Mouse (Mus musculus) ES-Bruce4 (cell line): ENCODE measurements around the gene Pex3. TPM values are rescaled to one million over a fixed set of nuclear protein-coding genes. Genes with fewer than 3 reads are reported as not detected.
A peak's percentile ranks its signal among the peaks of the same experiment; 100 is the strongest.

Experiments used
- H3K27ac ChIP-seq: 2 replicates; pipeline ENCODE4 v1.5.1; 2012; ENCODE audit warnings: low read length, inconsistent platforms; ENCODE audit not compliant: insufficient read depth
- H3K27me3 ChIP-seq: 2 replicates; pipeline ENCODE4 v1.6.1; 2012; ENCODE audit warnings: mild to moderate bottlenecking, low read length, inconsistent platforms; ENCODE audit not compliant: control insufficient read depth, poor library complexity, insufficient read depth, severe bottlenecking
- H3K36me3 ChIP-seq: 2 replicates; pipeline ENCODE4 v1.6.1; 2012; ENCODE audit warnings: inconsistent platforms, mild to moderate bottlenecking, low read length, moderate library complexity; ENCODE audit not compliant: control insufficient read depth, poor library complexity, insufficient read depth, severe bottlenecking
- H3K4me1 ChIP-seq: one replicate; pipeline ENCODE4 v1.8.1; 2011; ENCODE audit warnings: low read length; ENCODE audit not compliant: control insufficient read depth, insufficient read depth
- H3K4me3 ChIP-seq: 2 replicates; pipeline ENCODE4 v1.5.1; 2011; ENCODE audit warnings: low read depth, mild to moderate bottlenecking, low read length
- H3K9ac ChIP-seq: 2 replicates; pipeline ENCODE4 v1.6.1; 2012; ENCODE audit warnings: low read depth, mild to moderate bottlenecking, inconsistent platforms; ENCODE audit not compliant: poor library complexity, severe bottlenecking
- H3K9me3 ChIP-seq: replicated peaks from 2 replicates; pipeline ENCODE4 v1.6.1; 2012; ENCODE audit warnings: mild to moderate bottlenecking, low read length, inconsistent platforms; ENCODE audit not compliant: control insufficient read depth, poor library complexity, insufficient read depth, severe bottlenecking
- CTCF ChIP-seq: IDR thresholded peaks from one replicate; pipeline ENCODE4 v1.8.1; 2011; ENCODE audit warnings: low read depth, low read length
- EP300 ChIP-seq: IDR thresholded peaks from 2 replicates; pipeline ENCODE4 v1.6.1; 2011; ENCODE audit warnings: low read depth, low read length; ENCODE audit not compliant: insufficient read depth
- POLR2A ChIP-seq: IDR thresholded peaks from one replicate; pipeline ENCODE4 v1.8.1; 2011; ENCODE audit warnings: low read length; ENCODE audit not compliant: insufficient read depth
- polyA plus RNA-seq: library from polyadenylated mRNA; stranded (reverse); fragments of >200 nt; gene quantifications from 2 replicates; pipeline ENCODE4 v1.2.4, GENCODE M21; 2011; ENCODE audit warnings: low read depth; ENCODE audit not compliant: missing spikeins, insufficient read depth, insufficient read length

Pex3 gene
- polyA plus RNA-seq, 1 experiment = 19.0 TPM

- H3K4me3 ChIP-seq = no peak overlapping the region
- no peaks in the 10 kb centered on the region for H3K36me3 ChIP-seq
- H3K27ac ChIP-seq = no peak overlapping the region
- H3K9ac ChIP-seq = no peak overlapping the region
- no peaks in the 10 kb centered on the region for H3K4me1 ChIP-seq
- no peaks in the 10 kb centered on the region for H3K27me3 ChIP-seq
- TF ChIP-seq CTCF = no peak
- TF ChIP-seq POLR2A = no peak
- TF ChIP-seq EP300 = no peak
- H3K9me3 ChIP-seq = no peaks in the 10 kb centered on the region
These were observed 58.8 kb downstream of the Pex3 start for GRCm38 (mm10) chr10:13493978-13494686.

DNA sequence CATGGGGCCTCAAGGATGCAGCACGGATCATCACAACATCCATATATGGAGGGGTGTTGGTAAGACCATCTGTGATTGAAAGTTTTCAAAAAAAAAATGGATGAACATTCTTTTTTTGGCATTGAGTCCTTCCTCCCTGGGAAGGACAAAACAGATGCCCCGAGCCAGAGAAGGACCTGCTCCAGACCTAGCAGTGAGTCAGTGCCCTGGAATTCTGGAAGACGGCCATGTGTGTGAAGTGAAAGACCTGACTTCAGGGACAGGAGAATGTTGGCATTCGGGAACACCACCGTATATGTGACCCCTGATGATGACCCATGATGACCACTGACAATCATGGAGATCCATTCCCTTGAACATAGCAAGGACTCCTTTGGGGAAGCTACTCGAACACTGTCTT lies 63.3 kb downstream of the Pex3 start:
- Histone ChIP-seq H3K4me1 (no peaks in the 10 kb centered on the region), H3K4me3 (no peak overlapping the region), H3K27ac (no peak overlapping the region), H3K9me3 (no peaks in the 10 kb centered on the region), H3K36me3 (no peaks in the 10 kb centered on the region), H3K27me3 (peaks cover 2% of the 10 kb centered on the region; the same call in 1 of the 2 replicates), H3K9ac (no peak overlapping the region)
- TF ChIP-seq POLR2A = no peak
- no peak for TF ChIP-seq CTCF
- no peak for TF ChIP-seq EP300

DNA sequence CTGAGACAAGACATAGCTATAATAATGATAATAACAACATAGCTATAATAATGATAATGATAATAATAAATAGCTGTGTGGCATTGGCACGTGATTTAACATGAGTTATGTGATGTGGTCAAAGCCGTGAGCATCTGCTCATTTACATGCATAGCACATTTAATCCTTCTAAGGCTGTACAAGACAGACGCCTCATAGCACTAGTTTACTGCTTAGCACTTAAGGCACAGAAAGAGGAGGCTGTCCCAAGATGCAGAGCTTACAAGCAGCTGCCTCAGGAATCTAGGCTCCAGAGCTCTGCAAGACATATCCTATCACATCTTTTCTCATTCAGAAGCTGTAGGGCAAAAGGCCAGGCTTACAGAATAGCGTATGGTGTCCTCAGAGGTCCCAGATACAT lies 67.0 kb downstream of the Pex3 start:
- H3K4me3 ChIP-seq = no peak overlapping the region
- TF ChIP-seq POLR2A = no peak
- TF ChIP-seq EP300 = no peak
- no peak for TF ChIP-seq CTCF
- H3K36me3 ChIP-seq = no peaks in the 10 kb centered on the region
- H3K27ac ChIP-seq = no peak overlapping the region
- no peaks in the 10 kb centered on the region for H3K9me3 ChIP-seq
- no peaks in the 10 kb centered on the region for H3K4me1 ChIP-seq
- H3K9ac ChIP-seq = no peak overlapping the region
- H3K27me3 ChIP-seq = peaks cover 2% of the 10 kb centered on the region; the same call in 1 of the 2 replicates

DNA sequence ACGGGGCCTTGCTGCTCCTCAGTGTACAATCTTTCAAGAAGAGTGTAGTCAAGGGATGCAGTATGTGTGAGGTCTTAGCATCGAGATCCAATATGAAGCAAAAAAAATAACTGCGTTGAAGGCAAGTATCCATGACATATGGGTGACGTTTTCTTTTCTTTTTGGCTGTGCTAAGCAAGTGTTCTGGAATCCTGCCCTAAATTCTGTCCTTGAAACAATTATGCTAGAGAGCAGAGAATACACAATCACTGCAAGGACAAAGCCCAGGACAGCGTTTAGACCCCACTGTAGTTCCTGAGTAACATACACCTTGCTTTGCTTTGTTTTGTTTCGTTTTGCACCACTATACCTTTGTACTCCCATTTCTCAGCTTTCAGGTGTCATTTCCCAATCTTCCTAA lies 73.6 kb downstream of the Pex3 start:
- no peak overlapping the region for H3K4me3 ChIP-seq
- H3K36me3 ChIP-seq = no peaks in the 10 kb centered on the region
- H3K27me3 ChIP-seq = no peaks in the 10 kb centered on the region
- TF ChIP-seq POLR2A = no peak
- H3K9me3 ChIP-seq = no peaks in the 10 kb centered on the region
- H3K27ac ChIP-seq = no peak overlapping the region
- no peaks in the 10 kb centered on the region for H3K4me1 ChIP-seq
- no peak overlapping the region for H3K9ac ChIP-seq

DNA sequence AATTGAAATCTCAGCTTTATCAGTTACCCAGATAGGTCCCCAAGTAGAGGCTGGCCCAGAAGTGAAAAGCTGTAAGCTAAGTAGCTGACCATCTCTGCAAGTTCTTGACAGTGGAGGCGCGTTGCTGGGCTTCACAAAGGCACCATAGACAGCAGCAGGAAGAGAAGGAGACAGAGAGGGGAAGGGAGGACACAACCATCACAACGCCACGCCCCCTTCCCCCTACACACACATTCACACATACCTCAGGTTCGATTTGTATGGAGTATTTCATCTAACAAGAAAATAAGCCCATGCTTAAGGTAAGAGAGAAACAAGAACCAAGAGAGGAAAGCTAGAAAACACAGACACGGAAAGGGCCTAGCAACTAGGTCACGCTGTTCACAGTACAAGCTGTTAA lies 77.8 kb downstream of the Pex3 start:
- Histone ChIP-seq H3K4me1 (no peaks in the 10 kb centered on the region), H3K27ac (no peak overlapping the region), H3K9ac (no peak overlapping the region), H3K9me3 (no peaks in the 10 kb centered on the region), H3K27me3 (peaks cover 7% of the 10 kb centered on the region), H3K4me3 (no peak overlapping the region), H3K36me3 (no peaks in the 10 kb centered on the region)
- TF ChIP-seq POLR2A (no peak), EP300 (no peak), CTCF (no peak)

- peak overlapping the region; percentile 70 for H3K4me3 ChIP-seq
- H3K9ac ChIP-seq = peak overlapping the region; percentile 76; the same call in 1 of the 2 replicates
- H3K27me3 ChIP-seq = peaks cover 7% of the 10 kb centered on the region
- TF ChIP-seq POLR2A (no peak), CTCF (no peak), EP300 (no peak)
- H3K27ac ChIP-seq = no peak overlapping the region
- no peaks in the 10 kb centered on the region for H3K9me3 ChIP-seq
- no peaks in the 10 kb centered on the region for H3K36me3 ChIP-seq
- H3K4me1 ChIP-seq = no peaks in the 10 kb centered on the region
These were observed 78.4 kb downstream of the Pex3 start for GRCm38 (mm10) chr10:13474568-13474955.

Other genes with a start within 250 kb of the Pex3 start
- 6.6 and 8.6 TPM in 2 replicates for gene Phactr2, start 78.7 kb downstream of the Pex3 start, polyA plus RNA-seq
- 27.2 and 31.9 TPM in 2 replicates for gene Fuca2, start 53.6 kb downstream of the Pex3 start, polyA plus RNA-seq
- gene Adat2, start 248 bp downstream of the Pex3 start, polyA plus RNA-seq = 11.0 and 13.4 TPM in 2 replicates